Mouse (Mus musculus) liver, adult 2 months (tissue): Measurements from ENCODE around the gene Ptprn2. TPM values are rescaled to one million over a fixed set of nuclear protein-coding genes. Genes with fewer than 3 reads are reported as not detected.
A peak's percentile ranks its signal among the peaks of the same experiment; 100 is the strongest.

Source experiments
- DNase-seq: peaks from one replicate; pipeline ENCODE4 v3.0.0-alpha.2; 2011; ENCODE audit warnings: low read depth, low spot score; ENCODE audit errors: extremely low read depth
- H3K27ac ChIP-seq: fragments of 200-500 bp; replicated peaks from 2 replicates; pipeline ENCODE4 v1.5.1; 2012; ENCODE audit warnings: low read depth, mild to moderate bottlenecking, control low read depth, inconsistent platforms, low read length; ENCODE audit not compliant: insufficient read depth
- H3K27me3 ChIP-seq: fragments of 200-500 bp; 2 replicates; pipeline ENCODE4 v1.6.1; 2012; ENCODE audit warnings: mild to moderate bottlenecking, moderate library complexity, low read length, inconsistent platforms; ENCODE audit not compliant: control insufficient read depth, insufficient read depth
- H3K36me3 ChIP-seq: fragments of 200-500 bp; 2 replicates; pipeline ENCODE4 v1.6.1; 2012; ENCODE audit warnings: low read length, inconsistent platforms; ENCODE audit not compliant: control insufficient read depth, insufficient read depth
- H3K4me1 ChIP-seq: fragments of 200-500 bp; 2 replicates; pipeline ENCODE4 v1.6.1; 2011; ENCODE audit warnings: low read length; ENCODE audit not compliant: control insufficient read depth, insufficient read depth
- H3K4me3 ChIP-seq: fragments of 200-500 bp; 2 replicates; pipeline ENCODE4 v1.5.1; 2011; ENCODE audit warnings: low read depth, mild to moderate bottlenecking, control low read depth, low read length, moderate library complexity; ENCODE audit not compliant: insufficient read depth
- H3K79me2 ChIP-seq: fragments of 200-500 bp; 2 replicates; pipeline ENCODE4 v1.6.1; 2012; ENCODE audit warnings: inconsistent platforms, mild to moderate bottlenecking, low read length, moderate library complexity; ENCODE audit not compliant: control insufficient read depth, insufficient read depth
- H3K9ac ChIP-seq: fragments of 200-500 bp; 2 replicates; pipeline ENCODE4 v1.6.1; 2012; ENCODE audit warnings: low read depth, mild to moderate bottlenecking, control low read depth, inconsistent platforms, low read length
- CTCF ChIP-seq: fragments of 200-500 bp; IDR thresholded peaks from 2 replicates; pipeline ENCODE4 v1.5.1; 2011; ENCODE audit warnings: low read depth, low read length, control low read depth
- POLR2A ChIP-seq: fragments of 200-500 bp; IDR thresholded peaks from 2 replicates; pipeline ENCODE4 v1.6.1; 2011; ENCODE audit warnings: low read length, control low read depth; ENCODE audit not compliant: insufficient read depth; ENCODE audit errors: extremely low read depth
- WGBS: fragments of 180-500 bp; shearing (Covaris S2); methylation state at CpG from one replicate; pipeline ENCODE4 v1.1.7; 2018; 5-methylcytosine and 5-hydroxymethylcytosine counted together
- polyA plus RNA-seq: library from polyadenylated mRNA; depleted of rRNA; stranded (reverse); fragments of >200 nt; gene quantifications from 2 replicates; pipeline ENCODE4 v1.2.3, GENCODE M21; 2012
- total RNA-seq: library from RNA; depleted of rRNA; stranded (reverse); fragments of >200 nt; gene quantifications from 2 replicates; pipeline ENCODE4 v1.2.3, GENCODE M21; 2014

Ptprn2 gene
- total and polyA plus RNA-seq, 2 experiments: 0.06 TPM; not detected in 1

- no peaks in the 10 kb centered on the region for H3K36me3 ChIP-seq
- DNase-seq: peak; percentile 96
- H3K9ac ChIP-seq: peak overlapping the region; percentile 44
- TF ChIP-seq POLR2A (no peak), CTCF (no peak)
- 20% methylated on average over 7 of the region's 7 CpGs for WGBS
- H3K27me3 ChIP-seq: no peaks in the 10 kb centered on the region
- H3K4me1 ChIP-seq: peaks cover 13% of the 10 kb centered on the region
- no peak overlapping the region for H3K4me3 ChIP-seq
- peak overlapping the region; percentile 87 for H3K27ac ChIP-seq
- H3K79me2 ChIP-seq: no peaks in the 10 kb centered on the region
Measured at GRCm38 (mm10) chr12:116772081-116772566, 286.6 kb downstream of the Ptprn2 start.

- no peak overlapping the region for H3K4me3 ChIP-seq
- no peaks in the 10 kb centered on the region for H3K79me2 ChIP-seq
- H3K9ac ChIP-seq: no peak overlapping the region
- peaks cover 13% of the 10 kb centered on the region for H3K4me1 ChIP-seq
- H3K36me3 ChIP-seq: no peaks in the 10 kb centered on the region
- no peak overlapping the region for H3K27ac ChIP-seq
- no peak for DNase-seq
- TF ChIP-seq POLR2A (no peak), CTCF (no peak)
- WGBS: 90% methylated on average over 3 of the region's 3 CpGs
- no peaks in the 10 kb centered on the region for H3K27me3 ChIP-seq
Measured at GRCm38 (mm10) chr12:116773344-116773743, 287.8 kb downstream of the Ptprn2 start.

GRCm38 (mm10) chr12:116776447-116776846 is 290.9 kb downstream of the Ptprn2 start:
- TF ChIP-seq POLR2A: no peak
- TF ChIP-seq CTCF: no peak
- H3K4me1 ChIP-seq: peaks cover 8% of the 10 kb centered on the region
- 88% methylated on average over 8 of the region's 8 CpGs for WGBS
- H3K36me3 ChIP-seq: no peaks in the 10 kb centered on the region
- no peak overlapping the region for H3K27ac ChIP-seq
- no peaks in the 10 kb centered on the region for H3K79me2 ChIP-seq
- no peaks in the 10 kb centered on the region for H3K27me3 ChIP-seq
- no peak overlapping the region for H3K9ac ChIP-seq
- H3K4me3 ChIP-seq: no peak overlapping the region
- no peak for DNase-seq

GRCm38 (mm10) chr12:116778095-116779090 is 292.9 kb downstream of the Ptprn2 start:
- no peak for TF ChIP-seq POLR2A
- no peak for TF ChIP-seq CTCF
- Histone ChIP-seq H3K79me2 (no peaks in the 10 kb centered on the region), H3K4me3 (no peak overlapping the region), H3K27me3 (no peaks in the 10 kb centered on the region), H3K9ac (no peak overlapping the region), H3K36me3 (no peaks in the 10 kb centered on the region), H3K27ac (no peak overlapping the region), H3K4me1 (no peaks in the 10 kb centered on the region)
- 70% methylated on average over 4 of the region's 4 CpGs for WGBS
- DNase-seq: no peak

- H3K9ac ChIP-seq: no peak overlapping the region
- H3K27me3 ChIP-seq: no peaks in the 10 kb centered on the region
- WGBS: 86% methylated on average over 1 of the region's 1 CpGs
- H3K36me3 ChIP-seq: no peaks in the 10 kb centered on the region
- H3K4me1 ChIP-seq: no peaks in the 10 kb centered on the region
- TF ChIP-seq POLR2A (no peak), CTCF (no peak)
- DNase-seq: no peak
- no peak overlapping the region for H3K4me3 ChIP-seq
- no peaks in the 10 kb centered on the region for H3K79me2 ChIP-seq
- H3K27ac ChIP-seq: no peak overlapping the region
Measured at GRCm38 (mm10) chr12:116780419-116780818, 294.9 kb downstream of the Ptprn2 start.

GRCm38 (mm10) chr12:116785731-116786130 is 300.2 kb downstream of the Ptprn2 start:
- TF ChIP-seq CTCF (no peak), POLR2A (no peak)
- H3K27me3 ChIP-seq: no peaks in the 10 kb centered on the region
- H3K27ac ChIP-seq: no peak overlapping the region
- H3K4me3 ChIP-seq: no peak overlapping the region
- no peaks in the 10 kb centered on the region for H3K4me1 ChIP-seq
- DNase-seq: no peak
- H3K9ac ChIP-seq: no peak overlapping the region
- 87% methylated on average over 3 of the region's 3 CpGs for WGBS
- H3K79me2 ChIP-seq: no peaks in the 10 kb centered on the region
- H3K36me3 ChIP-seq: no peaks in the 10 kb centered on the region
